Mouse (Mus musculus): ENCODE measurements at regions not wholly inside any gene's neighbourhood (a gene's known extent, or its start where the extent isn't known, plus 50 kb on each side); places are given as distances from the start of the nearest gene placed in this dataset.

DNA sequence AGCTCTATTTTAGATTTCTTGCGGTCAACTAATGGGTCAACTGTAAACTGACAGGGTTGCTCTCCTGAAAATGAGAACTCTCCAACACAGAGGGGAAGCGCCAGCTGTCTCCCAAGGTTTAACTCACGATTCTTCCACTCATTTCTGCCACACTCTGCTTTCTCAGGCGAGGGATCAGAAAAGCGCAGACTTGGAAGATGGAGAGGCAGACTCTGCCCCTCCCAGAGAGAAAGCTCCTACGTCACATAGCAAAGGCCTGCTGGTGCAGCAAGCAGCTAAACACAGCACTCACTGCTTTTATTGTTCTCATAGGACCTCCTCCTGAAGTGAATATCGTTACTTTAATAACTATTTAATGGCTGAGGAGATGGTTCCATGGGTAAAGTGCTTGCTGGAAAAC, 73.6 kb upstream of the Sh3bp4 start:
- peaks cover 74% of the 10 kb centered on the region for H3K9me3 ChIP-seq (replicated peaks; ENCODE audit: low read length)

DNA sequence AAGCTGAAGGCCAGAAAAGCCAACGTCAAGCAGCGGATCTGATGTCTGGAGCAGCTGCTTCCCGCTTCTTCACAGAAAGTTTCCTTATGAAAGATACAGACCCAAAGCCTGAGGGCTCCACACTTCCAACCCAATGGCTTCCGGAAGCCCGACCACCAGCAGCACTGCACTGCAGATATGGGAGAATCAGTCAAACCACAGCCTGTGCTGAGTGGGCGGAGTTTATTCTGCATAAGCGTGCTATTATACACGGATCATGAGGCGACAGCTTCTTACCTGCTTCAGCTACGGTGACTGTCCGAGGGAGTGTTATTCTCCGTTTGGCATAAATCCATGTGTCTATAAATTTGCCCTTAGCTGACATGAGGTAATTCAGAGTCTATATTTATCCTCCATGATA, 72.4 kb upstream of the Sh3bp4 start:
- DNase-seq (ENCODE audit: extremely low read depth): no peak
- Histone ChIP-seq H3K27ac (ENCODE audit: insufficient read depth, low read depth) (no peak overlapping the region), H3K9me3 (replicated peaks; ENCODE audit: low read length) (peaks cover 74% of the 10 kb centered on the region), H3K4me1 (ENCODE audit: control insufficient read depth in 1 of 2, insufficient read depth in 2 of 2) (no peaks in the 10 kb centered on the region), H3K9ac (ENCODE audit: insufficient read depth, low read depth) (no peak overlapping the region), H3K4me3 (replicated peaks in 1 of 3; ENCODE audit: low read depth in 2 of 3, low read length in 2 of 3, poor library complexity in 1 of 3) (no peak overlapping the region), H3K4me2 (ENCODE audit: insufficient read depth, low read depth, poor library complexity, severe bottlenecking) (no peak overlapping the region), H3K36me3 (replicated peaks in 1 of 2; ENCODE audit: control insufficient read depth in 1 of 2, insufficient read depth in 1 of 2, low read length in 1 of 2) (no peaks in the 10 kb centered on the region), H3K27me3 (replicated peaks) (no peaks in the 10 kb centered on the region), H3K79me2 (replicated peaks; ENCODE audit: control insufficient read depth, extremely low read depth, insufficient read depth, poor library complexity, severe bottlenecking) (no peaks in the 10 kb centered on the region)
- in situ Hi-C loops (cut with MboI; ENCODE audit: low pct_ligation_motif_present, low pct_unique_long_range_greater_than_20kb, low sequenced_read_pairs): no loop called here
- TF ChIP-seq SMC3 (IDR thresholded peaks at IDR 0.05; ENCODE audit: low read depth, low read length): no peak
- TF ChIP-seq HCFC1 (IDR thresholded peaks at IDR 0.05; ENCODE audit: low read depth, low read length): no peak
- no peak for TF ChIP-seq NRF1 (IDR thresholded peaks at IDR 0.05; ENCODE audit: low read depth, low read length)
- TF ChIP-seq MAX (IDR thresholded peaks at IDR 0.05; ENCODE audit: low read length): no peak
- TF ChIP-seq SIN3A (IDR thresholded peaks at IDR 0.05; ENCODE audit: low read length): no peak
- TF ChIP-seq BHLHE40 (IDR thresholded peaks at IDR 0.05; ENCODE audit: low read depth, low read length): no peak
- no peak for TF ChIP-seq E2F4 (IDR thresholded peaks at IDR 0.05; ENCODE audit: insufficient replicate concordance, low read depth, low read length)
- dilution Hi-C loops (cut with MboI; ENCODE audit: extremely low pct_ligation_motif_present, extremely low pct_unique_long_range_greater_than_20kb, low sequenced_read_pairs): no loop called here

More for the DNA sequence above, 73.6 kb upstream of the Sh3bp4 start:
- dilution Hi-C loops (cut with MboI; ENCODE audit: extremely low pct_ligation_motif_present, extremely low pct_unique_long_range_greater_than_20kb, low sequenced_read_pairs) (no loop called here), in situ Hi-C loops (cut with MboI; ENCODE audit: low pct_ligation_motif_present, low pct_unique_long_range_greater_than_20kb, low sequenced_read_pairs) (no loop called here)
- Histone ChIP-seq H3K27ac (ENCODE audit: insufficient read depth, low read depth) (no peak overlapping the region), H3K4me3 (replicated peaks in 1 of 3; ENCODE audit: low read depth in 2 of 3, low read length in 2 of 3, poor library complexity in 1 of 3) (no peak overlapping the region), H3K4me2 (ENCODE audit: insufficient read depth, low read depth, poor library complexity, severe bottlenecking) (no peak overlapping the region), H3K36me3 (replicated peaks in 1 of 2; ENCODE audit: control insufficient read depth in 1 of 2, insufficient read depth in 1 of 2, low read length in 1 of 2) (no peaks in the 10 kb centered on the region), H3K79me2 (replicated peaks; ENCODE audit: control insufficient read depth, extremely low read depth, insufficient read depth, poor library complexity, severe bottlenecking) (no peaks in the 10 kb centered on the region), H3K9ac (ENCODE audit: insufficient read depth, low read depth) (no peak overlapping the region), H3K27me3 (replicated peaks) (no peaks in the 10 kb centered on the region), H3K4me1 (ENCODE audit: control insufficient read depth in 1 of 2, insufficient read depth in 2 of 2) (no peaks in the 10 kb centered on the region)
- no peak for DNase-seq (ENCODE audit: extremely low read depth)
- no peak for TF ChIP-seq USF1 (IDR thresholded peaks at IDR 0.05; ENCODE audit: low read depth, low read length)
- no peak for TF ChIP-seq USF2 (conservative IDR thresholded peaks at IDR 0.05; ENCODE audit: low read depth, low read length)
- no peak for TF ChIP-seq ELF1 (IDR thresholded peaks at IDR 0.05; ENCODE audit: low read depth, low read length)
- no peak for TF ChIP-seq CHD2 (IDR thresholded peaks at IDR 0.05; ENCODE audit: low read length)
- TF ChIP-seq HCFC1 (IDR thresholded peaks at IDR 0.05; ENCODE audit: low read depth, low read length): no peak
- TF ChIP-seq KAT2A (IDR thresholded peaks at IDR 0.05; ENCODE audit: insufficient replicate concordance, low read length): no peak
- no peak for TF ChIP-seq NELFE (IDR thresholded peaks at IDR 0.05; ENCODE audit: low read depth, low read length)
- no peak for TF ChIP-seq GABPA (IDR thresholded peaks at IDR 0.05; ENCODE audit: insufficient replicate concordance, low read depth, low read length)

GRCm38 (mm10) chr1:89002326-89002725, 67.9 kb upstream of the Sh3bp4 start:
- H3K4me1 ChIP-seq (ENCODE audit: control insufficient read depth in 1 of 2, insufficient read depth in 2 of 2): no peaks in the 10 kb centered on the region
- no peaks in the 10 kb centered on the region for H3K36me3 ChIP-seq (replicated peaks in 1 of 2; ENCODE audit: control insufficient read depth in 1 of 2, insufficient read depth in 1 of 2, low read length in 1 of 2)
- H3K27ac ChIP-seq (ENCODE audit: insufficient read depth, low read depth): no peak overlapping the region
- no peak for DNase-seq (ENCODE audit: extremely low read depth)
- in situ Hi-C loops (cut with MboI; ENCODE audit: low pct_ligation_motif_present, low pct_unique_long_range_greater_than_20kb, low sequenced_read_pairs): no loop called here
- no peaks in the 10 kb centered on the region for H3K27me3 ChIP-seq (replicated peaks)
- H3K9me3 ChIP-seq (replicated peaks; ENCODE audit: low read length): peaks cover 76% of the 10 kb centered on the region
- no peak overlapping the region for H3K4me3 ChIP-seq (replicated peaks in 1 of 3; ENCODE audit: low read depth in 2 of 3, low read length in 2 of 3, poor library complexity in 1 of 3)
- dilution Hi-C loops (cut with MboI; ENCODE audit: extremely low pct_ligation_motif_present, extremely low pct_unique_long_range_greater_than_20kb, low sequenced_read_pairs): no loop called here
- no peak overlapping the region for H3K9ac ChIP-seq (ENCODE audit: insufficient read depth, low read depth)
- no peak overlapping the region for H3K4me2 ChIP-seq (ENCODE audit: insufficient read depth, low read depth, poor library complexity, severe bottlenecking)
- TF ChIP-seq BHLHE40 (IDR thresholded peaks at IDR 0.05; ENCODE audit: low read depth, low read length) (no peak), MXI1 (IDR thresholded peaks at IDR 0.05; ENCODE audit: low read depth, low read length) (no peak), MEF2A (IDR thresholded peaks at IDR 0.05; ENCODE audit: borderline replicate concordance, low read depth, low read length) (no peak), USF2 (conservative IDR thresholded peaks at IDR 0.05; ENCODE audit: low read depth, low read length) (no peak), MAFK (IDR thresholded peaks at IDR 0.05; ENCODE audit: insufficient replicate concordance, low read length) (no peak), CTCF (conservative IDR thresholded peaks at IDR 0.05 in 1 of 2, IDR thresholded peaks at IDR 0.05 in 1 of 2; ENCODE audit: low read depth in 2 of 2, low read length in 2 of 2) (no peak)
- no peaks in the 10 kb centered on the region for H3K79me2 ChIP-seq (replicated peaks; ENCODE audit: control insufficient read depth, extremely low read depth, insufficient read depth, poor library complexity, severe bottlenecking)
